In the genomic region with DNA sequence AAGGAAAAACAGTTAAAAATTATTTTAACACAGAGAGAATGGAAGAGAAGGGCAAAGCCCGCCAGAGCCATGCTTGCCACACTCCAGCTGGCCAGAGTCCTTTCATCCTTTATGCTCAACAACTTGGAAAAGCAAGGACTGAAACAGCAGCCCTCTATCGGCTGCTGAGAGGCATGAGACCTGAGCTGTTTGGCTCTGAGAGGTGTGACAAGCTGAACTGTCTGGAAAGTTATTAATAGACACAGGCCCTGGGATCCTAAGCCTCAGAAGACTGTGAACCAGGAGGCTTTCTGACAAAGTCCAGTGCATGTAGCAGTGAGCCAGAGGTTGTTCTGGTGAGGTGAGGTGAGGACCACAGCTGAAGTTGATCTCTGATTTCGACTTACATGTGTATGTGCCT, we compare ENCODE assay signal across 17 mouse cellular contexts. TPM values are rescaled to one million over a fixed set of nuclear protein-coding genes. Genes with fewer than 3 reads are reported as not detected.
DNase-seq lines count a peak whose midpoint lies in the region; ATAC-seq and TF ChIP-seq lines count a peak whose summit lies in the region.
"Had no signal": no experiment of that assay in that cellular context is flagged by ENCODE, and none has a peak within 500 bp of the region (broad histone marks: within the 10 kb centered on the region; RNA-seq: fewer than 3 reads in every experiment).

No protein-coding gene starts in this region.

- no peak overlapping the region for H3K4me3 ChIP-seq in midbrain, embryonic 13.5 days (replicated peaks)
- no peak overlapping the region for H3K4me3 ChIP-seq in midbrain, postnatal 0 days (ENCODE audit: low read depth, low read length)
- H3K4me3 ChIP-seq in heart, embryonic 14.5 days (ENCODE audit: control insufficient read depth in 1 of 2, insufficient read depth in 1 of 2, low read depth in 1 of 2, low read length in 2 of 2): no peak overlapping the region
- H3K4me3 ChIP-seq in lung, adult 2 months (replicated peaks; ENCODE audit: extremely low read depth, low read depth, low read length): no peak overlapping the region
- H3K4me3 ChIP-seq: embryonic facial prominence, embryonic 12.5 days; limb, embryonic 12.5 days; neural tube, embryonic 12.5 days had no signal

- H3K36me3 ChIP-seq in midbrain, embryonic 13.5 days: no peaks in the 10 kb centered on the region
- H3K36me3 ChIP-seq in midbrain, postnatal 0 days (ENCODE audit: insufficient read depth, low read length): no peaks in the 10 kb centered on the region
- H3K36me3 ChIP-seq in heart, embryonic 14.5 days (ENCODE audit: control insufficient read depth, insufficient read depth, low read length): no peaks in the 10 kb centered on the region
- H3K36me3 ChIP-seq: embryonic facial prominence, embryonic 12.5 days; limb, embryonic 12.5 days; neural tube, embryonic 12.5 days had no signal

- no peak for TF ChIP-seq POLR2A in lung, adult 2 months (IDR thresholded peaks at IDR 0.05; ENCODE audit: borderline replicate concordance, extremely low read depth, low read depth, low read length)

- 73% methylated on average over 3 of the region's 3 CpGs for WGBS in midbrain, embryonic 13.5 days
- WGBS in midbrain, postnatal 0 days: 73% methylated on average over 3 of the region's 3 CpGs
- WGBS in heart, embryonic 14.5 days: 41% methylated on average over 3 of the region's 3 CpGs
- WGBS in lung, adult 2 months: 87% methylated on average over 3 of the region's 3 CpGs

- H3K9ac ChIP-seq in midbrain, embryonic 13.5 days (replicated peaks): no peak overlapping the region
- no peak overlapping the region for H3K9ac ChIP-seq in midbrain, postnatal 0 days (replicated peaks; ENCODE audit: low read length, poor library complexity, severe bottlenecking)
- H3K9ac ChIP-seq in heart, embryonic 14.5 days (ENCODE audit: low read length): no peak overlapping the region
- H3K9ac ChIP-seq: embryonic facial prominence, embryonic 12.5 days; limb, embryonic 12.5 days; liver, embryonic 14.5 days; neural tube, embryonic 12.5 days had no signal

- intact Hi-C loops in gastrocnemius, postnatal 14 days (cut with DNase I; ENCODE audit: low total_unique reads): no loop called here

- no peaks in the 10 kb centered on the region for H3K9me3 ChIP-seq in midbrain, embryonic 13.5 days
- no peaks in the 10 kb centered on the region for H3K9me3 ChIP-seq in midbrain, postnatal 0 days (ENCODE audit: low read length)
- H3K9me3 ChIP-seq in heart, embryonic 14.5 days (ENCODE audit: control insufficient read depth, low read length): no peaks in the 10 kb centered on the region
- H3K9me3 ChIP-seq: embryonic facial prominence, embryonic 12.5 days; limb, embryonic 12.5 days; neural tube, embryonic 12.5 days had no signal

- ATAC-seq in midbrain, embryonic 13.5 days: no peak
- no peak for ATAC-seq in midbrain, postnatal 0 days (ENCODE audit: low FRiP score)
- ATAC-seq in heart, embryonic 14.5 days (ENCODE audit: insufficient number of reproducible peaks, insufficient read depth, low FRiP score, low read depth): peak; percentile 55
- ATAC-seq: lung, postnatal 0 days; midbrain, embryonic 16.5 days had no signal

- no peak for TF ChIP-seq CTCF in midbrain, postnatal 0 days (IDR thresholded peaks at IDR 0.05)
- TF ChIP-seq CTCF in lung, adult 2 months (IDR thresholded peaks at IDR 0.05; ENCODE audit: insufficient read depth, low read length): no peak

- H3K27ac ChIP-seq in midbrain, embryonic 13.5 days: no peak overlapping the region
- H3K27ac ChIP-seq in midbrain, postnatal 0 days (ENCODE audit: low read depth, low read length): no peak overlapping the region
- H3K27ac ChIP-seq in heart, embryonic 14.5 days (replicated peaks in 1 of 2; ENCODE audit: control insufficient read depth in 1 of 2, insufficient read depth in 1 of 2, low read depth in 2 of 2, low read length in 2 of 2): peak overlapping the region; percentile 90 to 95
- H3K27ac ChIP-seq: embryonic facial prominence, embryonic 12.5 days; limb, embryonic 12.5 days; liver, embryonic 14.5 days; neural tube, embryonic 12.5 days had no signal

- H3K27me3 ChIP-seq in midbrain, embryonic 13.5 days: no peaks in the 10 kb centered on the region; the same call in 1 of the 2 replicates
- H3K27me3 ChIP-seq in midbrain, postnatal 0 days (ENCODE audit: insufficient read depth, low read length): no peaks in the 10 kb centered on the region
- no peaks in the 10 kb centered on the region for H3K27me3 ChIP-seq in heart, embryonic 14.5 days (ENCODE audit: control insufficient read depth, insufficient read depth, low read length)
- H3K27me3 ChIP-seq: embryonic facial prominence, embryonic 12.5 days; limb, embryonic 12.5 days; neural tube, embryonic 12.5 days had no signal

- H3K4me2 ChIP-seq in midbrain, embryonic 13.5 days (replicated peaks): peak overlapping the region; percentile 73; the same call in 1 of the 2 replicates
- no peak overlapping the region for H3K4me2 ChIP-seq in midbrain, postnatal 0 days (ENCODE audit: low read depth, low read length, poor library complexity, severe bottlenecking)
- peak overlapping the region; percentile 18; the same call in 1 of the 2 replicates for H3K4me2 ChIP-seq in heart, embryonic 14.5 days (ENCODE audit: low read length)
- H3K4me2 ChIP-seq: embryonic facial prominence, embryonic 12.5 days; limb, embryonic 12.5 days had no signal

- H3K4me1 ChIP-seq in midbrain, embryonic 13.5 days (replicated peaks): peaks cover 27% of the 10 kb centered on the region
- H3K4me1 ChIP-seq in midbrain, postnatal 0 days (ENCODE audit: insufficient read depth, low read length): no peaks in the 10 kb centered on the region
- H3K4me1 ChIP-seq in heart, embryonic 14.5 days (ENCODE audit: control insufficient read depth in 2 of 2, insufficient read depth in 2 of 2, low read length in 2 of 2): peaks cover 7 to 33% of the 10 kb centered on the region in 2 experiments
- H3K4me1 ChIP-seq in lung, adult 2 months (ENCODE audit: control insufficient read depth, insufficient read depth, low read length): 0 out of 2 replicates have a peak, but pooled peaks cover 5% of the 10 kb centered on the region

- DNase-seq in gastrocnemius, adult 18-20 months (ENCODE audit: low spot score): peak; percentile 71
- DNase-seq in gastrocnemius, postnatal 14 days: no peak
- no peak for DNase-seq in midbrain, postnatal 0 days (ENCODE audit: low spot score)
- peak; percentile 79 for DNase-seq in skeletal muscle tissue, adult 2 months (ENCODE audit: low read depth, low spot score)
- DNase-seq in lung, adult 2 months: no peak
- no peak for DNase-seq in embryo, embryonic 11 days
- DNase-seq: adrenal gland, postnatal 14 days; cerebellum, adult 2 months had no signal

RNA-seq across cellular contexts. Expression of a gene that starts 2.0 kb away (rescaled TPM):
- 100 to 1,000 TPM; 161 to 167 TPM for total RNA-seq in gastrocnemius, adult 18-20 months (2021)
- total RNA-seq in gastrocnemius, postnatal 14 days (2021): 10 to 100 TPM; 79.9 to 82.2 TPM
- 15.6 and 15.9 TPM in 2 replicates for polyA plus RNA-seq in midbrain, embryonic 13.5 days (2015; fragmentation: Nextera tagmentation; extraction: Ambion mirVana)
- 11.2 and 15.5 TPM in 2 replicates for total RNA-seq in midbrain, postnatal 0 days (2014; rRNA removed)
- polyA plus RNA-seq in midbrain, postnatal 0 days (2015; fragmentation: Nextera tagmentation; extraction: Ambion mirVana): 8.1 and 8.3 TPM in 2 replicates
- polyA plus RNA-seq in heart, embryonic 14.5 days (2014; fragmentation: Nextera tagmentation; extraction: Ambion mirVana): 10.5 and 13.3 TPM in 2 replicates
- 11.3 and 21.1 TPM in 2 replicates for polyA plus RNA-seq in lung, adult 2 months (2012; rRNA removed)

RNA-seq across cellular contexts. Expression of a gene that starts 21.2 kb away (rescaled TPM):
- total RNA-seq in gastrocnemius, adult 18-20 months (2021): 100 to 1,000 TPM; 147 to 178 TPM
- 10 to 100 TPM; 86.6 to 88.9 TPM for total RNA-seq in gastrocnemius, postnatal 14 days (2021)
- polyA plus RNA-seq in midbrain, embryonic 13.5 days (2015; fragmentation: Nextera tagmentation; extraction: Ambion mirVana): 75.5 and 83.2 TPM in 2 replicates
- total RNA-seq in midbrain, postnatal 0 days (2014; rRNA removed): 14.2 and 18.5 TPM in 2 replicates
- polyA plus RNA-seq in midbrain, postnatal 0 days (2015; fragmentation: Nextera tagmentation; extraction: Ambion mirVana): 24.9 and 27.0 TPM in 2 replicates
- polyA plus RNA-seq in heart, embryonic 14.5 days (2014; fragmentation: Nextera tagmentation; extraction: Ambion mirVana): 36.6 and 36.9 TPM in 2 replicates
- polyA plus RNA-seq in lung, adult 2 months (2012; rRNA removed): 101 and 132 TPM in 2 replicates

RNA-seq across cellular contexts. Expression of a gene that starts 55.9 kb away (rescaled TPM):
- under 1 TPM; 0.09 to 0.11 TPM for total RNA-seq in gastrocnemius, adult 18-20 months (2021)
- total RNA-seq in gastrocnemius, postnatal 14 days (2021): under 1 TPM in 1 of 2 experiments, not detected in 1; 0.10 TPM
- not detected in 2 replicates for polyA plus RNA-seq in midbrain, embryonic 13.5 days (2015; fragmentation: Nextera tagmentation; extraction: Ambion mirVana)
- 0.38 and 0.47 TPM in 2 replicates for total RNA-seq in midbrain, postnatal 0 days (2014; rRNA removed)
- polyA plus RNA-seq in midbrain, postnatal 0 days (2015; fragmentation: Nextera tagmentation; extraction: Ambion mirVana): 0.26 and 0.37 TPM in 2 replicates
- 0.12 and 0.15 TPM in 2 replicates for polyA plus RNA-seq in heart, embryonic 14.5 days (2014; fragmentation: Nextera tagmentation; extraction: Ambion mirVana)
- polyA plus RNA-seq in lung, adult 2 months (2012; rRNA removed): 0.15 and 0.24 TPM in 2 replicates
- total RNA-seq: adrenal gland, postnatal 14 days; megakaryocyte, adult 5-6 weeks had no signal
- polyA plus RNA-seq: limb, embryonic 12.5 days; neural tube, embryonic 12.5 days had no signal

Comparison
In these comparisons a context has a peak if more than half of its experiments do, and no peak if none do; other contexts are left out.
1. DNase-seq: peak in gastrocnemius, adult 18-20 months (single experiment) and skeletal muscle tissue, adult 2 months (single experiment); none in gastrocnemius, postnatal 14 days (single experiment), midbrain, postnatal 0 days (single experiment), lung, adult 2 months (single experiment) and embryo, embryonic 11 days (single experiment).
2. H3K27ac ChIP-seq: peak in heart, embryonic 14.5 days (2 of 2); none in midbrain, embryonic 13.5 days (single experiment) and midbrain, postnatal 0 days (single experiment).